Mouse (Mus musculus) megakaryocyte-erythroid progenitor cell, adult 5 weeks (primary cell): ENCODE data around the gene Prep. TPM values are rescaled to one million over a fixed set of nuclear protein-coding genes. Genes with fewer than 3 reads are reported as not detected.

Experiments used
- polyA plus RNA-seq: library from polyadenylated mRNA; stranded (reverse); fragments of >175 nt; gene quantifications from 2 replicates; pipeline ENCODE4 v1.2.3, GENCODE M21; 2012

Prep gene
- 15.5 and 17.3 TPM in 2 replicates for polyA plus RNA-seq

GRCm38 (mm10) chr10:45066931-45067308 lies at the start of gene Prep:
Prep (plus strand) TSS chr10:45067203.

GRCm38 (mm10) chr10:45177798-45178197 lies 110.8 kb downstream of the Prep start, which contains the start of gene Popdc3:
Popdc3 (plus strand) TSS chr10:45178098.

Other genes starting within 250 kb of the Prep start
- not detected in 2 replicates for gene Popdc3, start 110.9 kb downstream of the Prep start, polyA plus RNA-seq